Mouse (Mus musculus) embryonic fibroblast, embryonic 13.5 days (primary cell): ENCODE measurements around the gene Gm8773.

ENCODE experiments used
- CTCF ChIP-seq: IDR thresholded peaks from 2 replicates; pipeline ENCODE4 v1.5.1; 2011; ENCODE audit warnings: mild to moderate bottlenecking, control low read depth, low read length, moderate library complexity, borderline replicate concordance; ENCODE audit not compliant: insufficient read depth
- POLR2A ChIP-seq: IDR thresholded peaks from 2 replicates; pipeline ENCODE4 v1.6.1; 2011; ENCODE audit warnings: low read depth, mild to moderate bottlenecking, control low read depth, low read length, moderate library complexity

DNA sequence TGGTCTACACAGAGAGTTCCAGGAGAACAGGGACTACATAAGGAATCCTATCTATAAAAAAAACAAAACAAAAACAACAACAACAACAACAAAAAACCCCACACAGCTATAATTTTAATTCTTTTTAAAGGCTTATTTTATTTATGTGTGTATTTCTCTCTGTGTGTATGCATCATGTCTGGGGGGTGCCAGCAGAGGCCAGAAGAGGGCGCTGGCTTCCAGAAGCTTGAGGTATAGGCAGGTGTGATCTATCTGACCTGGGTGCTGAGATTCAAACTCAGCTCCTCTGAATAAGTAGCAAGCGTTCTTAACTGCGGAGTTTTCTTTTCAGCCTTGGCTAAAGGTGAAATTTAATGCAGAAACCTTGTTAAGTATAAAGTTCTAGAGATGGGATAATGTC, 14.1 kb downstream of the Gm8773 start:
- TF ChIP-seq CTCF (no peak), POLR2A (no peak)
